Mouse (Mus musculus) cerebellum, postnatal 14 days (tissue): ENCODE data around the gene Med22.
A peak's percentile ranks its signal among the peaks of the same experiment; 100 is the strongest.

Experiments used
- DNase-seq, 2 experiments: peaks; one replicate each; pipeline ENCODE4 v3.0.0; 2021; ENCODE audit warnings: mixed read lengths in 2 of 2

Gene Med22

GRCm38 (mm10) chr2:26910124-26910993 lies at the start of gene Med22, which contains the start of gene Rpl7a:
Gene Med22, minus strand, starts transcription at chr2:26910677.
Gene Rpl7a, plus strand, starts transcription at chr2:26910764.
- DNase-seq: peak; percentile 100

GRCm38 (mm10) chr2:26957488-26957859 lies 47.0 kb upstream of the Med22 start:
- DNase-seq: no peak

- no peak for DNase-seq
Observed at GRCm38 (mm10) chr2:26956811-26957487, 46.5 kb upstream of the Med22 start.

GRCm38 (mm10) chr2:26954735-26955395 lies 44.4 kb upstream of the Med22 start:
- no peak for DNase-seq

- DNase-seq: no peak
Observed at GRCm38 (mm10) chr2:26952866-26953265, 42.4 kb upstream of the Med22 start.

GRCm38 (mm10) chr2:26952193-26952592 lies 41.7 kb upstream of the Med22 start:
- DNase-seq: no peak

- peak; percentile 28 to 34 for DNase-seq
Observed at GRCm38 (mm10) chr2:26951346-26951905, 40.9 kb upstream of the Med22 start.

- peak; percentile 41 to 42 for DNase-seq
Observed at GRCm38 (mm10) chr2:26950411-26950810, 39.9 kb upstream of the Med22 start.

- DNase-seq: no peak
Observed at GRCm38 (mm10) chr2:26943253-26943652, 32.8 kb upstream of the Med22 start.

GRCm38 (mm10) chr2:26941539-26941938 lies 31.1 kb upstream of the Med22 start:
- no peak for DNase-seq

- DNase-seq: no peak
Observed at GRCm38 (mm10) chr2:26936425-26936824, 25.9 kb upstream of the Med22 start.

GRCm38 (mm10) chr2:26935286-26935685 lies 24.8 kb upstream of the Med22 start:
- DNase-seq: no peak

GRCm38 (mm10) chr2:26933304-26934055 lies 23.0 kb upstream of the Med22 start, which contains the start of the genes Surf4 and Stkld1:
Gene Surf4, minus strand, starts transcription at chr2:26933928.
Gene Stkld1, plus strand, starts transcription at chr2:26934047.
- peak; percentile 94 to 96 for DNase-seq

GRCm38 (mm10) chr2:26932473-26933303 lies 22.2 kb upstream of the Med22 start:
- DNase-seq: peak; percentile 64 to 67

GRCm38 (mm10) chr2:26930390-26930789 lies 19.9 kb upstream of the Med22 start:
- DNase-seq: peak; percentile 83 to 88

GRCm38 (mm10) chr2:26927745-26928476 lies 17.4 kb upstream of the Med22 start:
- no peak for DNase-seq

GRCm38 (mm10) chr2:26921784-26922183 lies 11.3 kb upstream of the Med22 start:
- DNase-seq: no peak

- DNase-seq: no peak
Observed at GRCm38 (mm10) chr2:26920190-26920855, 9.8 kb upstream of the Med22 start.

GRCm38 (mm10) chr2:26919684-26920083 lies 9.2 kb upstream of the Med22 start:
- no peak for DNase-seq

GRCm38 (mm10) chr2:26916738-26917137 lies 6.3 kb upstream of the Med22 start:
- no peak for DNase-seq
